ENCODE assay signal across 22 mouse cellular contexts in genomic region chr9:62203556-62203955, GRCm38 (mm10).
A peak's percentile ranks its signal among the peaks of the same experiment; 100 is the strongest.
DNase-seq lines count a peak whose midpoint lies in the region; ATAC-seq and TF ChIP-seq lines count a peak whose summit lies in the region.
"Had no signal": no experiment of that assay in that cellular context is flagged by ENCODE, and none has a peak within 500 bp of the region (broad histone marks: within the 10 kb centered on the region; RNA-seq: fewer than 3 reads in every experiment).

No protein-coding gene starts in this region.

- no peaks in the 10 kb centered on the region for H3K9me3 ChIP-seq in forebrain, embryonic 15.5 days
- H3K9me3 ChIP-seq in forebrain, embryonic 10.5 days: peaks cover 5% of the 10 kb centered on the region; the same call in 1 of the 2 replicates
- no peaks in the 10 kb centered on the region for H3K9me3 ChIP-seq in midbrain, postnatal 0 days (ENCODE audit: low read length)
- H3K9me3 ChIP-seq: G1E; heart, embryonic 10.5 days; hindbrain, embryonic 15.5 days; intestine, embryonic 15.5 days had no signal

- H3K36me3 ChIP-seq in forebrain, embryonic 15.5 days: no peaks in the 10 kb centered on the region
- no peaks in the 10 kb centered on the region for H3K36me3 ChIP-seq in forebrain, embryonic 10.5 days (replicated peaks)
- H3K36me3 ChIP-seq in midbrain, postnatal 0 days (ENCODE audit: insufficient read depth, low read length): no peaks in the 10 kb centered on the region
- H3K36me3 ChIP-seq: G1E; heart, embryonic 10.5 days; hindbrain, embryonic 15.5 days; intestine, embryonic 15.5 days had no signal

- H3K4me2 ChIP-seq in forebrain, embryonic 15.5 days (replicated peaks): no peak overlapping the region
- H3K4me2 ChIP-seq in midbrain, postnatal 0 days (ENCODE audit: low read depth, low read length, poor library complexity, severe bottlenecking): no peak overlapping the region
- H3K4me2 ChIP-seq: hindbrain, embryonic 15.5 days; intestine, embryonic 15.5 days; lung, embryonic 14.5 days had no signal

- 10% methylated on average over 4 of the region's 4 CpGs for WGBS in forebrain, embryonic 15.5 days
- 40% methylated on average over 4 of the region's 4 CpGs for WGBS in forebrain, embryonic 10.5 days
- 12% methylated on average over 4 of the region's 4 CpGs for WGBS in midbrain, postnatal 0 days

- H3K27ac ChIP-seq in forebrain, embryonic 15.5 days (replicated peaks): peak overlapping the region; percentile 27; the same call in 1 of the 2 replicates
- no peak overlapping the region for H3K27ac ChIP-seq in forebrain, embryonic 10.5 days
- no peak overlapping the region for H3K27ac ChIP-seq in midbrain, postnatal 0 days (ENCODE audit: low read depth, low read length)
- H3K27ac ChIP-seq: heart, embryonic 10.5 days; hindbrain, embryonic 15.5 days; intestine, embryonic 15.5 days; liver, embryonic 14.5 days had no signal

- no peaks in the 10 kb centered on the region for H3K27me3 ChIP-seq in forebrain, embryonic 15.5 days
- H3K27me3 ChIP-seq in forebrain, embryonic 10.5 days (ENCODE audit: poor library complexity, severe bottlenecking): peaks cover 12% of the 10 kb centered on the region; the same call in 1 of the 2 replicates
- H3K27me3 ChIP-seq in midbrain, postnatal 0 days (ENCODE audit: insufficient read depth, low read length): no peaks in the 10 kb centered on the region
- H3K27me3 ChIP-seq: CH12.LX; hindbrain, embryonic 15.5 days; intestine, embryonic 15.5 days had no signal

- ATAC-seq in forebrain, embryonic 15.5 days (replicated peaks): no peak; the same call in 1 of the 2 replicates
- no peak for ATAC-seq in midbrain, postnatal 0 days (ENCODE audit: low FRiP score)
- ATAC-seq: activated CD4-positive, CD25-positive, alpha-beta regulatory T cell, adult 4 months; intestine, embryonic 15.5 days had no signal

- no peak for TF ChIP-seq CTCF in midbrain, postnatal 0 days (IDR thresholded peaks at IDR 0.05)

- H3K4me1 ChIP-seq in forebrain, embryonic 15.5 days: no peaks in the 10 kb centered on the region
- peaks cover 21% of the 10 kb centered on the region for H3K4me1 ChIP-seq in forebrain, embryonic 10.5 days
- H3K4me1 ChIP-seq in midbrain, postnatal 0 days (ENCODE audit: insufficient read depth, low read length): no peaks in the 10 kb centered on the region
- H3K4me1 ChIP-seq: hindbrain, embryonic 15.5 days; intestine, embryonic 15.5 days had no signal

- no peak for DNase-seq in forebrain, embryonic 10.5 days (ENCODE audit: extremely low spot score, low spot score)
- peak; percentile 57 for DNase-seq in left cerebral cortex, adult 18-20 months (ENCODE audit: low spot score in 2 of 2)
- DNase-seq in left cerebral cortex, adult 11 months (ENCODE audit: low spot score): no peak
- peak; percentile 59 for DNase-seq in retina, postnatal 1 day
- DNase-seq in retina, embryonic 14.5 days (ENCODE audit: low spot score): no peak
- peak; percentile 45 for DNase-seq in midbrain, postnatal 0 days (ENCODE audit: low spot score)
- DNase-seq in MN1 (ENCODE audit: low spot score): no peak
- DNase-seq: adrenal gland, postnatal 10 days; cerebellum, adult 9-10 months; gastrocnemius, postnatal 36 days; heart, postnatal 4 days; kidney, adult 8-10 months; kidney, postnatal 10 days; lung, embryonic 14.5 days had no signal

- H3K9ac ChIP-seq in forebrain, embryonic 15.5 days (replicated peaks): no peak overlapping the region
- H3K9ac ChIP-seq in midbrain, postnatal 0 days (replicated peaks; ENCODE audit: low read length, poor library complexity, severe bottlenecking): no peak overlapping the region
- H3K9ac ChIP-seq: hindbrain, embryonic 15.5 days; intestine, embryonic 15.5 days; liver, embryonic 14.5 days; lung, embryonic 14.5 days had no signal

- H3K4me3 ChIP-seq in forebrain, embryonic 15.5 days: no peak overlapping the region
- no peak overlapping the region for H3K4me3 ChIP-seq in forebrain, embryonic 10.5 days
- H3K4me3 ChIP-seq in midbrain, postnatal 0 days (ENCODE audit: low read depth, low read length): no peak overlapping the region
- H3K4me3 ChIP-seq: heart, embryonic 10.5 days; hindbrain, embryonic 15.5 days; intestine, embryonic 15.5 days had no signal

Comparison
In these comparisons a context has a peak if more than half of its experiments do, and no peak if none do; other contexts are left out.
1. DNase-seq: peak in left cerebral cortex, adult 18-20 months (2 of 2), retina, postnatal 1 day (single experiment) and midbrain, postnatal 0 days (single experiment); none in forebrain, embryonic 10.5 days (single experiment), left cerebral cortex, adult 11 months (single experiment), retina, embryonic 14.5 days (single experiment) and MN1 (single experiment).